Mouse (Mus musculus): ENCODE measurements around the gene Lrrtm3.

The Lrrtm3 gene

DNA sequence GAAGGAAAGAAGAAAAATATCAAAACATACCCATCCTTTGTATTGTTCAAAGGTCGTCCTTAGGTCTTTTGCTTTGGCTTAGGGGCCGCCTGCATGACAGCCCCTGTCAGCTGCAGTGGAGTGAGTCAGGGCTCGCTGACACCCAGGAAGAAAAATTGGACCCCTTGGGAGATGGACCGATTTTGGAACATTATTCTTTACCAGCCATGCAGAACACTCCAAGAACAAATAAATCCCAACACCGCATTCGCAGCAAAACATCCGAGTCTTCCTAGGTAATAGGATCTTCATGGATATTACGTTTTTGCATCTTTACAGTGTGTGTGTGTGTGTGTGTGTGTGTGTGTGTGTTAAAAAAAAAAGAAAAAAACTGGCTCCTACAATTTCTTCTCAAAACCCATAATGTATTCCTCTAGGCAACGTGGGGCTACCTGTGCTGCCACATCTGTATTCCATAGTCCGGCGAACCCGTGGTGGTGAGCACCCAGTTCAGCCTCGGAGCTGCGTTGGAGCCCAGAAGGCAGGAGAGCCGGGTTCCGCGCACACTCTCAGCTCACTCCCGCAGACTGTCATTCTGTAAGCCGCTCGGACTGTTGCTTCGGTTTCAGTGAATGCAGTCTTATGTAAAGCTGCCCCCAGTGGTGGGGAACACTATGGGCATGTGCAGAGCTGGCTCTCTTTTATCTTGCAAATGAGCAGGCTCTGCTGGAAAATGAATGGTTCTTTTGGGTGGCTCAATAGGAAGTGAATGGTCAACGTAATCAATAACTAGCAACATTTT is at the start of gene Lrrtm3:
TSS of gene Lrrtm3 (minus strand) at position 598 of the 781 bp plus-strand sequence.
- peak; percentile 87 for DNase-seq (ENCODE audit: low read depth, low spot score)

- DNase-seq (ENCODE audit: low read depth, low spot score), result no peak
Measured at GRCm38 (mm10) chr10:64135481-64135880, 45.4 kb upstream of the Lrrtm3 start.

DNA sequence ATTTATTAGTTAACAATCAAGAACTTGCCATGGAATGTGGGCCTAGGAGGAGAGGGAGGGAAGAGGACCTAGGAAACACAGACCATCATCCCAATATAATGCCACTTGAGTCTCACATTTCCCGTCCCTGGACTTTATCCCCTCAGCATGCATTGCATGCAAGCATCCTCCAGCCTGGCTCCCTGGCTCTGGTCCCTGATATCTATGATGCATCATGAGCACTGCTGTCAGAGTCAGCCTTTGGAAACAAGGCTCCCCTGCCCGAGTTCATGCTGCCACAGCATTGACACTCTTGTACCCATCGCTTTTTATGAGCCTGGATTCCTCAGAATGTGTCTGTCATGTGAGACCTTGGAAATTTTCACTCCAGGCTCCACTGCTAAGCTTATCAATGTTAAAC is 43.4 kb upstream of the Lrrtm3 start:
- no peak for DNase-seq (ENCODE audit: low read depth, low spot score)

DNA sequence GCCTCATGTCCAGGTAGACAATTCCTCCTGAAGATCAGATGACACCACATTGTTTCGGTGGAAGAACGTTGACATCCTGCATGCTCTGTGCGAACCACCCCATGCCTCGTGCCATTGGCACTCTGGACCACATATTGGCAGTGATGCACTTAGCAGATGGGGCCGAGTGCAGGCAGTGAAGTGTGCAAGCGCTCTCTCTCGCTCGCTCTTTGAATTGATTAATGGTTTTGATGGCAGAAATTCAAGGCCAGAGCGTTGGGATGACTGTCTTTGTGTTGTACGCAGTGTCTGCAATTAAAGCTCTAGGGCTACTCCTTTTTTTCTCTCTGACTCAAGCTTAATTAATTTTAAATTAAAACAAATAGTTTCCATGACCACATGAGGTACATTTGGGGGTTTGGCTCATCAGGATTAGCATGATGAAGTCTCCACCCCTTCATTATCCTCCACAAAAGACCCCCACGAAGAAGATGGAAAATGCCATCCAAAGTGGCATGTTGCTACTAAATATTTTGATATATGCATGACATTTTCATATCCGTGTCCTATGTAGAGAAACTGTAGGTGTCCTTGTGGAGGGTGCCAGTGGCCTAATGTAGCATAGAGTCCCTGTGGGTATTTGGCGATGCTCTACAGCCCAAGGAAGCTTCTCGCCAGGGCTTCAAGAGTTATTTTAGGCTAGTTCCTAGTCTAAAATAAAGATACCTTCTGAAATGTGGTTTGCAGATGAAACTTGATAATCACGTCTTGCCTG is 40.5 kb upstream of the Lrrtm3 start:
- no peak for DNase-seq (ENCODE audit: low read depth, low spot score)

DNA sequence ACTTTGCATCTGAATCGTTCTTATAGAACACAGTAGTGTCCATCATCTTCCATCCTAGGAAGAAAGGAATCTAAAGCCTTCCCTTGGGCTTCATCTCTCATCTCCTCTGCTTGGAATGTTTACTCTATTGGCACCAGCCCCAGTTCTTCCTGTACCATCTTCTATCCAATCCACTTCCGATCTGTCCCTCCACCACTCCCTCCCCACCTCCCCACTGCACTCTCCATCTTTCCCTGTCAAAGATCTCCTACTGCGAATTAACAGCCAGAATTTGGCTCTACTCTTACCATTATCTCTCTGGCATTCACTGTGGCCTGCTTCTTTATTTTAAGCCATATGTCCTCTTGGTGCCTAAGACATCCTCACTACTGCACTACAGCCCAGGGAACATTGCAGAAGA is 28.8 kb upstream of the Lrrtm3 start:
- DNase-seq (ENCODE audit: low read depth, low spot score), result no peak

- DNase-seq (ENCODE audit: low read depth, low spot score), result no peak
Measured at GRCm38 (mm10) chr10:64115246-64115645, 25.2 kb upstream of the Lrrtm3 start.

DNA sequence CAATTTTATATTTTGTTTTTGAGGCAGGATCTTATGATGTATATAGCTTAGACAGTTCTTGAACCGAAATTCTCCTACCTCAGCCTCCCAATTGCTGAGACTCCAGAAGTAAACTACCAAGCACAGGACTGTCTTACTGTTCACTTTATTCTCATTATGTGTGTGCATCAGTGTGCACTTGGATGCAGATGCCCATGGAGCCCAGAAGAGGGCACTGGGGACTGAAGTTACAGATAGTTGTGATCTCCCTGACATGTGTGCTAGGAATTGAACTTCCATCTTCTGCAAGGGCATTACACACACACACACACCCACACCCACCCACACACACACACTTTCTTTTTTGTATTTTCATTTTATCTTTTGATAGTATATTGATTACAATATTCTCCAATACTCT is 6.5 kb upstream of the Lrrtm3 start:
- no peak for DNase-seq (ENCODE audit: low read depth, low spot score)

- no peak for DNase-seq (ENCODE audit: low read depth, low spot score)
Measured at GRCm38 (mm10) chr10:64088774-64089460, 1.2 kb downstream of the Lrrtm3 start.

DNA sequence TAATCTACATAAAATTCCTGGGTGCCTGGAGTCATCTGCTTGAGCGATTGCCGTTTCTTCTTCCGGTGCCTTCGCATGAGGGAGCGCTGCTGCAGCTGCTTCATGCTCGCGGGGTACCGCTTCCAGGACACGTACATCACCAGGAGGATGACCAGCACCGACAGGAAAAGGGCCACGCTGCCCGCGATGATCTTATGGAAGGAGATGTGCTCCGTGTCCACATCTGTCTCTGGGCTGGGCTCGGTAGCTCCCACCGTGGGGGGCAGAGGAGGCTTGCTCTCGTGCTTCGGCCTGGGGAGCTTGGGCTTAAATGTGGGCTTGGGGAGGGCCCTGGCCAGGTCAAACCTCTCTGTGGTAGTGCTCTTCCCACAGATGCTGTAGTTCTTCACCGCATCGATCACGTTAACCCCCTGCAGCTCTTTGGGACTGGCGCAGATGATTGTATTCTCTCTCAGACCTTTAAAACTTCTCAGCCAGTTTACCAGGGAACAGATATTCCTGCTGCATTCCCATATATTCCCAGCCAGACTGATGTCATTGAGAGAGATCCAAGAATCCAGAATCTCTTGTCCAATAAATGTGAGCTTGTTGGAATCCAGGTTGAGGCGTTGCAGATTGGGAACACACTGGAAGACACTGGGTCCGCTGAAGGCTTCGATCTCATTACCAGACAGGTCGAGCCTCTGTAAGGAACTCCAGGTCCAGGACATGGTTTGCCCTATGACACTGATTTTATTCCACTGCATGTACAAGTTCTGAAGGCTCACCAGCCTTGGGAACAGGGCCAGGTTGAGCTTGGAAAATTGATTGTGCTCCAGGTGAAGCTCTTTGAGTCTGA is 1.9 kb downstream of the Lrrtm3 start:
- DNase-seq (ENCODE audit: low read depth, low spot score), result no peak

GRCm38 (mm10) chr10:64087521-64087920 is 2.6 kb downstream of the Lrrtm3 start:
- DNase-seq (ENCODE audit: low read depth, low spot score), result no peak

DNA sequence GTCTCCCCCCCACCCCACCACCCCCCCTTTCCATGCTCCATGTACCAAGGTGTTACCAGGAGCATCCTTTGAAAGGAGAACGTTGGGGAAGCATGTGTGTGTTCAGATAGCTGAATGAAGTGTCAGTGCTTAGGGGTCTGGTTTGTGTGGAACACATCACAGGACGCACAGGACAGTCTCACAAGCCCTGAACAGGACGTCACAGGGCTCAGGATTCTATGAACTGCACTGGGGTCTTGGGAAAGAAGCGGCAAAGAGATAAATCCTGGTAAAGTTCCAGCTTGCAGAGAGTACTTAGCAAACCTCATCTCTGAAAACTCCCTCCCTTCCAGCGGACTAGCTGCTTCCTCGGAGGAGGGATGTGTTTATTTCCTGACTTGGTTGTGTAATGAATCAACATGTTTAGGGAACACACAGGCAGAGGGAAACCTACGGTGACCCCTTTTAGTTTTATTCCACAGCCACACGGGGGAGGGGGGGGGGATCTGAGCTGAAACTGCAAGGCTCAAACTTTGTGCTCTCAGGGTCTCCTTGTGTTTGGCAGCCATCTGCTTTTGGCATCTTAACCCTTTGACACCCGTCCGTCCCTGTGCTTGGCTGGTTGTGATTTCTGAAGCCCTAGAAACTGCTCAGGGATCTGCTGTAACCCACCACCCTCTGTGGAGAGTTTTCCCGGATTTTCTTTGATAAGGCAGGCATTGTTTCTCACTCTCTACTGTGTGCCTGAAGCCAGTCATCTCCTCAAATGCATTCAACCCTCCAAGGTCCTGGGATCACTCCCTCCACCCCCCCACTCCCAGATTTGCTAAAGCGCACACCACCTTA is 3.3 kb downstream of the Lrrtm3 start:
- DNase-seq (ENCODE audit: low read depth, low spot score), result no peak

DNA sequence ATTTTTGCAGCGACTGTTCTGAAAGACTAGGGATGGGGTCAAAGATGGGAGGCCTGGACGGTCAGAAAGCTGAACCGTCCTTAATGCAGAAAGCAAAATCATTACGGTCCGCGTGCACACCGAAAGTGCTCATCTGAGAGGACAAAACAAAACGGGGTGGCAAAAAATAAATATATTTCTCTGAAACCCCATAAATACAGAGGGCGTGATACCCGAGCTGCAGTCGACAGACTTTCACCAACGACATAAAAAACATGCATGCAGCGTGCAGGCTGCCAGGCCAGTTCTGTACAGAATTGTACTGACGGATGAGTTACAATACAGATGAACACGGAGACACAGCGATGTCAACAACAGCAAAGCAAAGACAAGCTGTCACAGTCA is 3.9 kb downstream of the Lrrtm3 start:
- no peak for DNase-seq (ENCODE audit: low read depth, low spot score)

GRCm38 (mm10) chr10:64084465-64084864 is 5.6 kb downstream of the Lrrtm3 start:
- DNase-seq (ENCODE audit: low read depth, low spot score), result peak; percentile 46

DNA sequence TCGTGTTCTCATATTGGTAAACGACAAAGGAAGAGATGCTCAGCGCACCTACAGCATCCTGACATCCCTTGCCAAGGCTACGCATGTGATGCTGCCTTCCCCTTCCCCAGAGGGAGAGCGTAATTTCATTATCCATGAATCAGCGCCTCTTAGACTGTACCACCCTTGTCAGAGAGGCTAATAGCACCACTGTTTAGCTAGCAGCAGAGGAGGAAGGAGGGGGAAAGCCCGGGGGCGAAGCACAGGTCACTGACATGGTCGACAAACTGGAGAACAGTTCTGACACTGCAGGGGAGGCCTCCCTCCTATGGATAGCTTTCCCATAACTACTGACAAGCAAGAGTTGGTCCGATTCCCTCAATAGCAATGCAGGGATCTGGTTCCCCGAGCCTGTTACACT is 6.3 kb downstream of the Lrrtm3 start:
- DNase-seq (ENCODE audit: low read depth, low spot score), result no peak

DNA sequence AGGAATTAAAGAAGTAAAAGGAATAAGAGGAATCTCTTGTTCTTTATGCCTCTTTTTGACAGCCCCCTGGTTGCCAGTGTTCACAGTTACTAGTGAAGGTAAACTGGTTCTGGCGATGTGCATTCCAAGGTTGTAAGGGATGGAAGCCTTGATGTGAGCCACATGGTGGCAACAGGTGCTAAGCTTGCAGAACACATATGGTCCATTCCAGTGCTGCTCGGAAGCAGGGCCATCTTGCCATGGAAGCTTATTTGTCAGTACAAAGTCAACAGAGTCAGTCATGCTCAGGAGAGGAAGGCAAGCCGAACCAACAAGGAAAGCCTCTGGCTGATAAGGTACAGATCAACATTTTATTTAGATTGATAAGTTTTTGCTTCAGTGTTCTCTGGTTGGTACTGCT is 7.7 kb downstream of the Lrrtm3 start:
- no peak for DNase-seq (ENCODE audit: low read depth, low spot score)

DNA sequence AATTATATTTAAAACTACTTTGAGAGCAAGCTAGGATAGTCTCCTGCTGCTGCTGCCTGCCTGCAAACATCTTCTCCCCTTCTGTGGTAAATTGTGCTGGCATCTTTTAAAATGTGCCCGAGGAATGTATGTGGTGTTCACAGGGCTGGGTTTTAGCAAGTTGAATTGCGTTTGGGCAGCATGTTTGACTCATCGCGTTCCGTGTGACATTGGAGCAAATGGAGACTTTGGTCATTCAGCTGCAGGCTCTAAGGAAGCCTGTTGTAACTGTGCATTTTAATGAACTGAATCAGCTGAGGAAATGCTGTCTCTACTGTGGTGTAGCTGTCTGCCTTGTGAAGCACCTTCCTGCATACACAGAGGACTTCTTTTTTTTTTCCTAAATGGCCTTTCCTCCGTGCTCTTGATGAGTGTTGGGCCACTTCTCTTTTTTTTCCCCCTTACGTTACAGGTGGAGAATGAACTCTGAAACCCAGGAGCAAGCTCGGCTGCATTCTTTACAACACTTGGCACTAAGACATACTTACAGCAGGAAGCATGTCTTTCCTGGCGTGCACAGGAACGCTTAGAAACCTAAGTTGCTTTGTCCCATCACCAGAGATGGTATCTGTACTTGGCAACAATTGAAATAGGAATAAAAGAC is 13.5 kb downstream of the Lrrtm3 start:
- DNase-seq (ENCODE audit: low read depth, low spot score), result no peak

- DNase-seq (ENCODE audit: low read depth, low spot score), result no peak
Measured at GRCm38 (mm10) chr10:64075944-64076343, 14.1 kb downstream of the Lrrtm3 start.

GRCm38 (mm10) chr10:64063704-64064103 is 26.4 kb downstream of the Lrrtm3 start:
- no peak for DNase-seq (ENCODE audit: low read depth, low spot score)

GRCm38 (mm10) chr10:64049946-64050345 is 40.1 kb downstream of the Lrrtm3 start:
- DNase-seq (ENCODE audit: low read depth, low spot score), result no peak

DNA sequence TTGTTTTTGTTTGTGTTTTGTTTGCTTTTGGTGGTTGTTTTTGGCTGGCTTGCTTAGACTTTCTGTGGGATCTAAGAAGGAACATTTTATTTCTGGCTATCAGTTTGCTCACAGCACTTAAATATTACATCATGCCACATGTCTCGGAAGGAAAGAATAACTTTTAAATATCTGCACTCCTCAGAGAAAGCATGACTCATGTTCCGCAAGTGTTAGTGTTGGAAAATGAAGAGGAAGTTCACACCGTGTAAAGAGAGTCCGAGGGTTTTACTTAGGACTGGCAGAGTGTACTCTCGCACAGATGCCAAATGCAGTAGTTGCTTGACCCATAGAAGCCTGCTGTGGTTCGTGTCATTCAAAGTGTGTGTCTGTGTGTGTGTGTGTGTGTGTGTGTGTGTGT is 40.9 kb downstream of the Lrrtm3 start:
- no peak for DNase-seq (ENCODE audit: low read depth, low spot score)
